Mouse (Mus musculus) neural tube, embryonic 11.5 days (tissue): ENCODE data around the gene Gdpd2. TPM values are rescaled to one million over a fixed set of nuclear protein-coding genes. Genes with fewer than 3 reads are reported as not detected.

ENCODE experiments used
- ATAC-seq: fragments of 200-750 bp; cut with Nextera tagmentation; 2 replicates; pipeline ENCODE4 v1.8.0; 2017; ENCODE audit warnings: moderate number of reproducible peaks, mild to moderate bottlenecking, moderate TSS enrichment, moderate library complexity; ENCODE audit not compliant: insufficient read depth, low FRiP score, low TSS enrichment
- DNase-seq: peaks from one replicate; pipeline ENCODE4 v3.0.0-alpha.2; 2015; ENCODE audit warnings: low spot score
- H3K27ac ChIP-seq: fragments of 300-500 bp; sonication (generic); 2 replicates; pipeline ENCODE4 v1.5.1; 2014; ENCODE audit warnings: low read depth, mild to moderate bottlenecking, low read length
- H3K27me3 ChIP-seq: fragments of 300-500 bp; sonication (generic); 2 replicates; pipeline ENCODE4 v1.6.1; 2014; ENCODE audit warnings: mild to moderate bottlenecking, low read length, mixed read lengths; ENCODE audit not compliant: control insufficient read depth, insufficient read depth
- H3K36me3 ChIP-seq: fragments of 300-500 bp; sonication (generic); 2 replicates; pipeline ENCODE4 v1.6.1; 2014; ENCODE audit warnings: mild to moderate bottlenecking, low read length, moderate library complexity, mixed read lengths; ENCODE audit not compliant: control insufficient read depth, insufficient read depth
- H3K4me1 ChIP-seq: fragments of 300-500 bp; sonication (generic); 2 replicates; pipeline ENCODE4 v1.6.1; 2014; ENCODE audit warnings: low read length, mixed read lengths; ENCODE audit not compliant: control insufficient read depth, insufficient read depth
- H3K4me2 ChIP-seq: fragments of 300-500 bp; sonication (generic); 2 replicates; pipeline ENCODE4 v1.6.1; 2014; ENCODE audit warnings: low read depth, mild to moderate bottlenecking, moderate library complexity
- H3K4me3 ChIP-seq: fragments of 300-500 bp; sonication (generic); 2 replicates; pipeline ENCODE4 v1.5.1; 2014; ENCODE audit warnings: low read depth, low read length
- H3K9ac ChIP-seq: fragments of 300-500 bp; sonication (generic); 2 replicates; pipeline ENCODE4 v1.6.1; 2014; ENCODE audit warnings: mild to moderate bottlenecking, low read length
- H3K9me3 ChIP-seq: fragments of 300-500 bp; sonication (generic); 2 replicates; pipeline ENCODE4 v1.6.1; 2016; ENCODE audit warnings: low read length; ENCODE audit not compliant: control insufficient read depth
- WGBS: fragments of 180-500 bp; shearing (Covaris S2); extraction: QIAGEN DNeasy Blood & Tissue Kit; methylation state at CpG from one replicate; pipeline ENCODE4 v1.1.7; 2014; 5-methylcytosine and 5-hydroxymethylcytosine counted together
- polyA plus RNA-seq: library from polyadenylated mRNA; unstranded; fragments of >200 nt; fragmentation: Nextera tagmentation; extraction: Ambion mirVana; gene quantifications from 2 replicates; pipeline ENCODE4 v1.2.1, GENCODE M21; 2014

Gdpd2 gene
- polyA plus RNA-seq = 7.0 and 8.0 TPM in 2 replicates

DNA sequence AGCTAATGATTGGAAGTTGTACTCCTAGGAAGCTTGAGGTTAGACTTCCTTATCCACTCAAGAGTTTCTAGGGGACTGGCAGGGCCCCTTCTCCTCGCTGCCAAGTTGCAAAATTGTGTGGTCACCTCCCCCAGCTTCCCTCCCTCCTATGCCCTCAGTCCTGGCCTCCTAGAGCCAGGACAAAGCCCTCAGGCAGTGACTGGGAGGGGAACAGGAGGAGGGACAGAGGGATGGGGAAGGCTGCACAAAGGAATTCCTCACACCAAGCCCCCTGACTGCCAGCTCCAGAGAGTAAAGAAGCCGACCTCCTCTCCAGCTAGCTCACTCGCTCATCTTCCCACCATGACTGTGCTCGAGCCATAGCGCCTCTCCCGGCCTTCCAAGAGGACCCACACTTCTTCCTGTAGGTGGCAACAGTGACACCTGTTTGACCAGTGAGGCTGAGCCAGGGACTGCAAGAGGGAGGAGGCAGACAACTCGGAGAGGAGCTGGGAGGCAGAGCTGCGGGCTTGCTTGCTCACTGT lies at the start of gene Gdpd2:
Gene Gdpd2, plus strand, starts transcription at position 209 of the 524 bp plus-strand sequence.
- no peaks in the 10 kb centered on the region for H3K4me1 ChIP-seq
- H3K4me3 ChIP-seq = peak within 1 kb of the TSS; percentile 12; the same call in 1 of the 2 replicates
- WGBS = 22% methylated on average over 8 of the region's 8 CpGs
- H3K27me3 ChIP-seq = no peaks in the 10 kb centered on the region
- H3K4me2 ChIP-seq = peak within 1 kb of the TSS; percentile 36
- 0 out of 2 replicates have a peak within 1 kb of the TSS, but pooled peaks have one; percentile 56 for H3K27ac ChIP-seq
- peak within 1 kb of the TSS; percentile 18; the same call in 1 of the 2 replicates for H3K9ac ChIP-seq
- DNase-seq (peak; percentile 59), ATAC-seq (peak; percentile 73)
- no peaks in the 10 kb centered on the region for H3K9me3 ChIP-seq
- H3K36me3 ChIP-seq = no peaks in the 10 kb centered on the region; the same call in 1 of the 2 replicates

DNA sequence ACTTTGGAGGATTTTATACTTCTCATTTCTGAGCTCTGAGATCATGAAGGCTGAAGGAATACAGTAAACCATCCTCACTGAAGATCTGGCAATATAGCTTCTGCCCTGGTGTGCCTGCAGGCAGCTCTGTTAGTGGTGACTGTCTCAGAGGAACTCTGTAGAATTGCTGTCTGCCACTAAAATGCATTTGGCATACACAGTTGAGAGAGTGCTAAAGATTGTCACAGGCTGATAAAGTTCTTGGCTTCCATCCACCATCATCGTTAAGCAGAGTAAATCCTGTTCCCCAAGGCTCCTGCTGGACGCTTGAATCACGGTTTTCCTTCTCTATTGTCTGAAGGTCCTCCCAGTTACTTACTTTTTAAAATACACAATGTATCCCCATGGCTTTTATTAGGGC lies 43.1 kb upstream of the Gdpd2 start:
- Histone ChIP-seq H3K4me1 (no peaks in the 10 kb centered on the region), H3K9ac (no peak overlapping the region), H3K4me3 (no peak overlapping the region), H3K27me3 (no peaks in the 10 kb centered on the region), H3K4me2 (no peak overlapping the region), H3K9me3 (no peaks in the 10 kb centered on the region), H3K27ac (no peak overlapping the region), H3K36me3 (no peaks in the 10 kb centered on the region)
- 71% methylated on average over 3 of the region's 3 CpGs for WGBS
- DNase-seq (no peak), ATAC-seq (no peak)

DNA sequence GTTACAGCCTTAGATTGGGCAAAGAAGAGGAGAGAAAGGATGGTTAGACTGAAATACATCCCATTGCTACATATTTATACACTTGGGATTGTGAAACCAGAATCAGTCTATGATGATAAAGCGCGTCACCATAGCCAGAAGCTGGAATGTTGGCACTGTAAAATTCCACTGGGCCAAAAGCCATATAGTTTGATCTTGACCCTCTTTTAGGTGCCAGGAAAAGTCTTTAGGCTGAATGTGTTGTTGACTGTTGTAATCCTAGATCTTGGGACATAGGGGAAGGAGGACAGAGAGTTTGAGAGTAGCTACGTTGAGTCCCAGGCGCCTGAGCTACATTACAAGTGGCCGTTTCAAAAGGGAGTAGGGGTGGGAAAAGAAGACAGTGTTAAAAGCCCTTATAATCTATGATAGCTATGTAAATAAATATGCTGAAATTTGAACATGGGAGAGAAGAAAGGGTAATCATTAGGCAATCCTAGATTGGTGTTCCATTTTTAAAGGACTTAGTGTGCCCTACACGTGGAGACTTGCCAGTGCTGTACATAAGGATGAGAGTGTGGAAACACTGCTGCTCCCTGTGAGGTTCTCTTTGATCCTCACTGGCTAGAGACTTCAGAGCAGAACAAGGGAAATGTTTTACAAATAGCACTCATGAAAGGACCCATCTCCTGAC lies 42.2 kb upstream of the Gdpd2 start:
- no peak for ATAC-seq
- 88% methylated on average over 6 of the region's 6 CpGs for WGBS
- no peak overlapping the region for H3K4me2 ChIP-seq
- H3K4me3 ChIP-seq = no peak overlapping the region
- no peak overlapping the region for H3K27ac ChIP-seq
- H3K9ac ChIP-seq = no peak overlapping the region
- H3K9me3 ChIP-seq = no peaks in the 10 kb centered on the region
- no peaks in the 10 kb centered on the region for H3K27me3 ChIP-seq
- H3K36me3 ChIP-seq = no peaks in the 10 kb centered on the region
- H3K4me1 ChIP-seq = no peaks in the 10 kb centered on the region
- DNase-seq = no peak

DNA sequence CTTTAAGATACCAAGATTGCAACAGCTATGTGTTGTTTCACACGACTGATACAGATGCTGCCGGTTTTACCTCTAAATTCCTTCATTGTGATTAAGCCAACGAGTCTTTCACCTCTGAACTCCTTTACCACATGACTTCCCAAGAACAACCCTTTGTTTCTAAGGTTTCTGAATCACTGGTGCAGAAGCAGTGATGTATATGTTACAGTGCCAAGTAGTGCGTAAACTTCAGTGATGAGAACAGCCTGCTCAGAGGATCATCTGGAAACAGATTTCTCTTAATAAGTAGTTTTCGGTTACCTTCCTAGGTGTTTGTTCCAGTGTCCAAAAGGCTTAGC lies 41.7 kb upstream of the Gdpd2 start:
- 82% methylated on average over 5 of the region's 5 CpGs for WGBS
- no peak for DNase-seq
- no peak overlapping the region for H3K4me2 ChIP-seq
- H3K4me3 ChIP-seq = no peak overlapping the region
- no peaks in the 10 kb centered on the region for H3K36me3 ChIP-seq
- no peaks in the 10 kb centered on the region for H3K27me3 ChIP-seq
- no peak overlapping the region for H3K9ac ChIP-seq
- H3K9me3 ChIP-seq = no peaks in the 10 kb centered on the region
- H3K4me1 ChIP-seq = no peaks in the 10 kb centered on the region
- no peak overlapping the region for H3K27ac ChIP-seq
- no peak for ATAC-seq

DNA sequence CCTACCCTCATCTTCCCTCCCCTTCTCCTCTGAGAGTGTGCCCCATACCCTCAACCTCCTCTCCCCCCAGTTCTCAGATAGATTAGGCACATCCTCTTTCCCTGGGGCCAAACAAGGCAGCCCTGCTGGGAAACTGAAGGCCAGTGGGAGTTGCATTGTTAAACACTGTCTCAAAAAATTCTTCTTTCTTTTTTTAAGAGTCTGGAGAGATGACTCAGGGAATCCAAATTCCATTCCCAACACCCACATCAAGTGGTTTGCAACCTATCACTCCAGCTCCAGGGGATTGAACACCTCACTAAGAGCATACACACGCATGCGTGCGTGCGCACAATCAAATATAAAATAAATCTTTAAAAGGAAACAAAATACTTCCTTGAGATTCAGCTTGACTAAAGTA lies 32.9 kb upstream of the Gdpd2 start:
- Histone ChIP-seq H3K4me1 (no peaks in the 10 kb centered on the region), H3K9ac (no peak overlapping the region), H3K27ac (no peak overlapping the region), H3K4me3 (no peak overlapping the region), H3K9me3 (no peaks in the 10 kb centered on the region), H3K27me3 (0 out of 2 replicates have a peak, but pooled peaks cover 2% of the 10 kb centered on the region), H3K4me2 (no peak overlapping the region), H3K36me3 (no peaks in the 10 kb centered on the region)
- WGBS = 98% methylated on average over 4 of the region's 4 CpGs
- no peak for ATAC-seq
- DNase-seq = no peak

DNA sequence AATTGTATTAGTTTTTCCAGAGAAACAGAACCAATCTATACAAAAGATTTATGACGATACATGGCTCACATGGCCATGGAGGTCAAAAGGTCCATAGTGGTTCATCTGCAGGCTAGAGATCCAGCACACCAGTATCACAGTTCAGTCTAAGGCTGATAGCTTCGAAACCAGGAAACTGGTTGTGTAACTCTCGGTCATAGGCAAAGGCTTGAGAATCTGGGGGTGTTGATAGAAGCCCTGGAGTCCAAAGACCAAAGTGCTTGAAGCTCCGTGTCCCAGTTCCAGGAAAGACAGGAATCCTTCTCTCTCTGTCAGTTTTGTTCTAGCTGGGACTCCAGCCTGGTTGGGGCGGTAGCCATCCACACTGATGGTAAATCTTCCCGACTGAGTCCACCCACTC lies 21.6 kb upstream of the Gdpd2 start:
- Histone ChIP-seq H3K36me3 (no peaks in the 10 kb centered on the region; the same call in 1 of the 2 replicates), H3K4me3 (no peak overlapping the region), H3K9ac (no peak overlapping the region), H3K27ac (no peak overlapping the region), H3K4me1 (no peaks in the 10 kb centered on the region), H3K27me3 (no peaks in the 10 kb centered on the region), H3K4me2 (no peak overlapping the region), H3K9me3 (no peaks in the 10 kb centered on the region)
- DNase-seq (no peak), ATAC-seq (no peak)
- WGBS = 92% methylated on average over 6 of the region's 6 CpGs

DNA sequence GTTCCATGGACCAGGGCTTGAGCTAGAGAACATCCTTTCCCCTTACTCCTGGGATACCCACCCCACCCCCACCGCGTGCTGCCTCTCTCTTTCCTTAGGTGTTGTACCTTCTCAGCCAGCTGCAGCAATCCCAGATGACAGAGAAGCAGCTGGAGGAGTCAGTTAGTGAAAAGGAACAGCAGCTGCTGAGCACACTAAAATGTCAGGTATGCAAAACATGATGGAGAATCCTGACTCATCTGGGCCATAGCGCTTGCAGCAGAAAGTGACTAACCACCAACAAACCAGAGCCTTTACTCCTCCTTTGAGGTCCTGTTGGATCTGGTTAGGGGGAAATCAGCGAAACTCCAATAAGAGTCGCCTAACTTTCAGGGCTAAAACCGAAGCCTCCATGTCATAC lies 13.5 kb upstream of the Gdpd2 start:
- WGBS = 95% methylated on average over 6 of the region's 6 CpGs
- H3K9me3 ChIP-seq = no peaks in the 10 kb centered on the region
- no peak for DNase-seq
- no peak overlapping the region for H3K4me2 ChIP-seq
- no peak overlapping the region for H3K27ac ChIP-seq
- ATAC-seq = no peak
- no peaks in the 10 kb centered on the region for H3K4me1 ChIP-seq
- no peaks in the 10 kb centered on the region for H3K36me3 ChIP-seq
- no peaks in the 10 kb centered on the region for H3K27me3 ChIP-seq
- no peak overlapping the region for H3K4me3 ChIP-seq
- no peak overlapping the region for H3K9ac ChIP-seq

DNA sequence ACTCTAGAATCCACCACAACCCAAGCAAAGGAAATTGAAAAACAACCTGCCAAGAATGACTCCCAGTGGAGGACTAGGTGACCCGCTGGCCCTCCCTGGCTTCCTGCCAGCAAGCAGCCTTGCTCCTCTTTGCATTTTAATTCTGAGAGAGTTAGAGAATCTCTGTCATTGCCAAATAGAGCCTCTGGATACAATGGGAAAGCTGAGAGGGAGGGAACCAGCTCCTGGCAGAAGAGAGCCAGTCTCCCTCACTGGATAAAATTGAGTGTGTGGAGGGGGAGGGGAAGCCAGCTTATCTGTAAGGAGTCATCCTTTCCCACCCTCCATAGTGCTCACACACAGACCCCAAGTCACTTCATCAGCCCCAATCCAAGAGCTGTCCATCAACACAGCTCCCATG lies 726 bp upstream of the Gdpd2 start:
- Histone ChIP-seq H3K4me1 (no peaks in the 10 kb centered on the region), H3K9ac (no peak overlapping the region), H3K4me2 (no peak overlapping the region), H3K4me3 (no peak overlapping the region), H3K36me3 (no peaks in the 10 kb centered on the region; the same call in 1 of the 2 replicates), H3K27ac (no peak overlapping the region), H3K9me3 (no peaks in the 10 kb centered on the region), H3K27me3 (no peaks in the 10 kb centered on the region)
- WGBS = 60% methylated on average over 1 of the region's 1 CpGs
- DNase-seq = peak; percentile 66
- peak; percentile 69 for ATAC-seq

DNA sequence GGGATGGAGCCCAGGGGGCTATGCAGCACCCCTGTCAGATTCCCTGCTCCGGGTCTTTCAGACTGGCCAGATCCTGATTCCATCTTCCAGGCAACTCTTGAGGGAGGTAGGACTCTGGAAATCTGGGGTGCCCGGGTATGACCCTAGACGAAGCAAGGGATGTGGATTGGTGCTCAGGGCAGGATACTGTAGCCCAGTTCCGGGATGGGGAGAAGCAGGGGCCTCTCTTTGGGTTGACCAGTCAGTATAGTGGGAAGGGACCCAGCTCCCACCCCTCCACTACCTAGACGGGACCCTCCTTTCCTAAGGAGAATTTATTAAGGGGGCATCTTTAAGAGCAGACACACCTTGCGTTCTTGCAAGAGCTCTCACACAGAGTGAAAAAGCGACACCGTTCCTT lies 593 bp downstream of the Gdpd2 start:
- Histone ChIP-seq H3K4me2 (peak overlapping the region; percentile 36), H3K4me1 (no peaks in the 10 kb centered on the region), H3K27ac (0 out of 2 replicates have a peak overlapping the region, but pooled peaks have one; percentile 56), H3K4me3 (peak overlapping the region; percentile 12; the same call in 1 of the 2 replicates), H3K9ac (peak overlapping the region; percentile 18; the same call in 1 of the 2 replicates), H3K36me3 (no peaks in the 10 kb centered on the region; the same call in 1 of the 2 replicates), H3K27me3 (no peaks in the 10 kb centered on the region), H3K9me3 (no peaks in the 10 kb centered on the region)
- no peak; the same call in 1 of the 2 replicates for ATAC-seq
- WGBS = 40% methylated on average over 8 of the region's 8 CpGs
- no peak for DNase-seq
